Mouse (Mus musculus): ENCODE measurements around the gene Atp5d.

- TF ChIP-seq CTCF (IDR thresholded peaks at IDR 0.05; ENCODE audit: borderline replicate concordance, extremely low read depth, insufficient read depth, insufficient read length) (no peak), POLR2A (IDR thresholded peaks at IDR 0.05; ENCODE audit: borderline replicate concordance, extremely low read depth, insufficient read depth, insufficient read length, poor library complexity, severe bottlenecking) (no peak)
These were observed 33.5 kb downstream of the Atp5d start for GRCm38 (mm10) chr10:80171760-80172526.

Data from brain, embryonic 14.5 days (tissue).